Mouse (Mus musculus): ENCODE measurements around the gene Cacna2d3. TPM values are rescaled to one million over a fixed set of nuclear protein-coding genes. Genes with fewer than 3 reads are reported as not detected.

Cacna2d3 gene
- total RNA-seq, 1 experiment = 0.40 TPM

DNA sequence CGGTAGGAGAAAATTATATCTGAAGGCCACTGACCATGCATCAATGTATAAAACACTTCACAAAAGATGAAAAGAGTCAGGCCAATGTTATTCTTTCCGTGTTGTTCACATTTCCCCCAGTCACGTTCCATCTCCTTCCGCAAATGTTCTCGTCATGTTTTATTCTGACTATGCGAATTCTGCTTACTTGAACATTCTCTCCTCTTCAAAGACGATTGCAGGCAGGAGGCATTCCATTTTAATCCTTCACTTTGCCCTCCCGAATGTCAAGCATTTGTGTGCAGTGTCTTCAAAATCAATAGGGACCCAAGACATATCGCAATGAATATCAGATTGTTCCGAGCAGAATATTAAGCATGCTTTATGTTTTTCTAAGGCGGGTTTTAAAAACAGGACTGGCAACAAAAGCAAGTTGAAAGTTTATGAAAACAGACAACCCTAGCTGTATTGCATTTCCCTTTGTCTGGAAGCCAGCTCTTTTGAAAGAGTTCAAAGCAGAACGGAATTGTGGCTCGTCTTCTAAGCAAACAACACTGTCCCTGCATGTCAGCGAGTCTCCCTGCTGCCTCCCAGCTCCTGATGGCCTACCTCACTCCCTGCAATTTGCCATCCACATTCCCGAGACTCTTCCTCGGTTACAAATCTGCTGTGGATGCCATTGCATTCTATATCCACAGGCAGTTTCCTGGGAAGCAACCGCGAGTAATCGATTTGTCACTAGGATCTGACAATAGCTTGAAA, 492.5 kb downstream of the Cacna2d3 start:
- in situ Hi-C loops (cut with MboI; ENCODE audit: low sequenced_read_pairs in 2 of 2, unreplicated experiment in 2 of 2) = no loop called here
- Histone ChIP-seq H3K9me3 (ENCODE audit: control insufficient read depth, insufficient read depth, low read depth, low read length) (no peaks in the 10 kb centered on the region), H3K4me1 (ENCODE audit: control insufficient read depth in 2 of 2, insufficient read depth in 2 of 2, low read length in 2 of 2, poor library complexity in 1 of 2) (no peaks in the 10 kb centered on the region), H3K27ac (ENCODE audit: insufficient read depth, low read depth, low read length, poor library complexity, severe bottlenecking) (no peak overlapping the region), H3K36me3 (ENCODE audit: control insufficient read depth, insufficient read depth, low read length, poor library complexity, severe bottlenecking) (no peaks in the 10 kb centered on the region), H3K9ac (ENCODE audit: insufficient read depth, low read depth, low read length, poor library complexity, severe bottlenecking) (no peak overlapping the region), H3K4me3 (ENCODE audit: insufficient read depth in 1 of 2, low read depth in 1 of 2, low read length in 2 of 2, poor library complexity in 1 of 2, severe bottlenecking in 1 of 2) (no peak overlapping the region)
- DNase-seq (ENCODE audit: low read depth, low spot score) = no peak
- no peak for TF ChIP-seq ZC3H11A (IDR thresholded peaks at IDR 0.05; ENCODE audit: borderline replicate concordance, low read depth, low read length)

DNA sequence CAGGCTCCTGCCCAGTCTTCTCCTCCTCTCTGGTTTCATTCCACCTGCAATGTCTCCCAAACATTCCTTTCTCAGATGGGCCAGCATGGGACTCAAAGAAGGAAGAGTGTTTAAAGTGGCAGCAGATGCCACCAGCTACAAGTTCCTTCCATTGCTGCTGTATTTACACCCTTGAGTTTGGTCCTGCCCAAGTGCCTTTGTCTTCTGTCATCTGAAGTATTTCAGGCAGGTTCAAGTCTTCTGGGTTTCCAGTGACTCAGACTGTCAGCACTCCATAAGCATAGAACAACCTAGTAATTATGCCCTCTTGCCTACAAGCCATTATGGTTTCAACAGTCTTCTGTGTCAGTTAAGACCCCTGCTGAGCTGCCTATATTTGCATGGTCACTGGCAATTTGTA, 493.2 kb downstream of the Cacna2d3 start:
- H3K4me1 ChIP-seq (ENCODE audit: control insufficient read depth in 2 of 2, insufficient read depth in 2 of 2, low read length in 2 of 2, poor library complexity in 1 of 2) = no peaks in the 10 kb centered on the region
- H3K9me3 ChIP-seq (ENCODE audit: control insufficient read depth, insufficient read depth, low read depth, low read length) = no peaks in the 10 kb centered on the region
- H3K9ac ChIP-seq (ENCODE audit: insufficient read depth, low read depth, low read length, poor library complexity, severe bottlenecking) = no peak overlapping the region
- no peak overlapping the region for H3K4me3 ChIP-seq (ENCODE audit: insufficient read depth in 1 of 2, low read depth in 1 of 2, low read length in 2 of 2, poor library complexity in 1 of 2, severe bottlenecking in 1 of 2)
- no peak overlapping the region for H3K27ac ChIP-seq (ENCODE audit: insufficient read depth, low read depth, low read length, poor library complexity, severe bottlenecking)
- in situ Hi-C loops (cut with MboI; ENCODE audit: low sequenced_read_pairs in 2 of 2, unreplicated experiment in 2 of 2) = no loop called here
- TF ChIP-seq MAFK (IDR thresholded peaks at IDR 0.05; ENCODE audit: insufficient read depth, low read depth, low read length) = no peak
- TF ChIP-seq CHD2 (IDR thresholded peaks at IDR 0.05; ENCODE audit: low read depth, low read length) = no peak
- no peak for TF ChIP-seq HCFC1 (IDR thresholded peaks at IDR 0.05; ENCODE audit: borderline replicate concordance, insufficient read depth, low read length)
- TF ChIP-seq ZC3H11A (IDR thresholded peaks at IDR 0.05; ENCODE audit: borderline replicate concordance, low read depth, low read length) = no peak
- no peak for TF ChIP-seq ZNF384 (IDR thresholded peaks at IDR 0.05; ENCODE audit: low read depth, low read length)
- H3K36me3 ChIP-seq (ENCODE audit: control insufficient read depth, insufficient read depth, low read length, poor library complexity, severe bottlenecking) = no peaks in the 10 kb centered on the region
- DNase-seq (ENCODE audit: low read depth, low spot score) = no peak

DNA sequence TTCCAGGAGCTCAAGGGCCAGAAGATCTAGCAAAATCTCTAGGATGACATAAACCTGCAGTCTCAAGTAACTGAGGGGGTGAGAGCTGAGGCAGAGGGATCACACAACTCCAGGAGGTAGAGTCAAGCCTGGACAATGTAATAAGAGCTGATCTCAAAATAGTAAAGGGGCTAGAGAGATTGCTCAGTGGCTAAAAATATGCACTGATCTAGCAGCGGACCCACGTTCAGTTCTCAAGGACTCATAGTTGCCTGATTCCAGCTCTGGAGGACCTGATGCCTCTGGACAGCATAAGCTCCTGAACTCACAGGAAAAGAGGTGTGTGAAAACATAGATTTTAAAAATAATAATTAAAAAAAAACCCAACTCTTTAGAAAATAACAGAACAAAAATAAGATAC, 493.7 kb downstream of the Cacna2d3 start:
- Histone ChIP-seq H3K9ac (ENCODE audit: insufficient read depth, low read depth, low read length, poor library complexity, severe bottlenecking) (no peak overlapping the region), H3K4me1 (ENCODE audit: control insufficient read depth in 2 of 2, insufficient read depth in 2 of 2, low read length in 2 of 2, poor library complexity in 1 of 2) (no peaks in the 10 kb centered on the region), H3K27ac (ENCODE audit: insufficient read depth, low read depth, low read length, poor library complexity, severe bottlenecking) (no peak overlapping the region), H3K36me3 (ENCODE audit: control insufficient read depth, insufficient read depth, low read length, poor library complexity, severe bottlenecking) (no peaks in the 10 kb centered on the region), H3K9me3 (ENCODE audit: control insufficient read depth, insufficient read depth, low read depth, low read length) (no peaks in the 10 kb centered on the region), H3K4me3 (ENCODE audit: insufficient read depth in 1 of 2, low read depth in 1 of 2, low read length in 2 of 2, poor library complexity in 1 of 2, severe bottlenecking in 1 of 2) (no peak overlapping the region)
- TF ChIP-seq ZC3H11A (IDR thresholded peaks at IDR 0.05; ENCODE audit: borderline replicate concordance, low read depth, low read length) = no peak
- no peak for TF ChIP-seq ZNF384 (IDR thresholded peaks at IDR 0.05; ENCODE audit: low read depth, low read length)
- no peak for TF ChIP-seq HCFC1 (IDR thresholded peaks at IDR 0.05; ENCODE audit: borderline replicate concordance, insufficient read depth, low read length)
- no peak for TF ChIP-seq MAFK (IDR thresholded peaks at IDR 0.05; ENCODE audit: insufficient read depth, low read depth, low read length)
- TF ChIP-seq CHD2 (IDR thresholded peaks at IDR 0.05; ENCODE audit: low read depth, low read length) = no peak
- in situ Hi-C loops (cut with MboI; ENCODE audit: low sequenced_read_pairs in 2 of 2, unreplicated experiment in 2 of 2) = no loop called here
- no peak for DNase-seq (ENCODE audit: low read depth, low spot score)

DNA sequence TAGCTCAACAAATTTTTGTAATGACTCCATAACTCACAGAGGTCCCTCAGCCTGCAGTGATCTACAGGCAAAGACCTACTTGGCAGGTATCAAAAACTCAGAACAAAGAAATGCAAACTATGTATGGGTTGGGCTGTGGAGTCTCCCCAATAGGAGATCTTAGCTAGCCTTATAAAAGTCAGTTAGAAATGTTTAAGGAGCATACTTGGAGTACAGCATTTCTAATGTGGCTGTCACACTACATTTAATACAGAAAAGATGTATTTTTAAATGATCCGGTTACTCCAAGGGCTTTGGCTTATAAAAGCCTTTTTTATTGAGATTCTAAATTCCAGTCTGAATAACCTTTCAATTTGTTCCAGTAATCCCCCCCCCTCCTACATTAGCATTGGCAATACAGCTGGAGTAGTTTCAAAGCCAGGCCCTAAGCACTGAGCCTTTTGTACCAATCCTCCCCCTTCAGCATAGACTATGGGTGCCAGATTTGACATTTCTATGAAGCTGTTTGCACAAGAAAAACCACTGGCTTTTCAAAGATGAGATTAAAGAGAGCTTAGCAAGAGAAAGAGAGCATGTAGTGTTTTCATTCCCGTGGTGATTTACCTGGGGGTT, 495.8 kb downstream of the Cacna2d3 start:
- DNase-seq (ENCODE audit: low read depth, low spot score) = no peak
- TF ChIP-seq MAFK (IDR thresholded peaks at IDR 0.05; ENCODE audit: insufficient read depth, low read depth, low read length) = no peak
- TF ChIP-seq CHD2 (IDR thresholded peaks at IDR 0.05; ENCODE audit: low read depth, low read length) = no peak
- TF ChIP-seq ZNF384 (IDR thresholded peaks at IDR 0.05; ENCODE audit: low read depth, low read length) = no peak
- TF ChIP-seq HCFC1 (IDR thresholded peaks at IDR 0.05; ENCODE audit: borderline replicate concordance, insufficient read depth, low read length) = no peak
- no peak for TF ChIP-seq ZC3H11A (IDR thresholded peaks at IDR 0.05; ENCODE audit: borderline replicate concordance, low read depth, low read length)
- Histone ChIP-seq H3K4me1 (ENCODE audit: control insufficient read depth in 2 of 2, insufficient read depth in 2 of 2, low read length in 2 of 2, poor library complexity in 1 of 2) (no peaks in the 10 kb centered on the region), H3K27ac (ENCODE audit: insufficient read depth, low read depth, low read length, poor library complexity, severe bottlenecking) (no peak overlapping the region), H3K4me3 (ENCODE audit: insufficient read depth in 1 of 2, low read depth in 1 of 2, low read length in 2 of 2, poor library complexity in 1 of 2, severe bottlenecking in 1 of 2) (no peak overlapping the region), H3K9ac (ENCODE audit: insufficient read depth, low read depth, low read length, poor library complexity, severe bottlenecking) (no peak overlapping the region), H3K9me3 (ENCODE audit: control insufficient read depth, insufficient read depth, low read depth, low read length) (no peaks in the 10 kb centered on the region), H3K36me3 (ENCODE audit: control insufficient read depth, insufficient read depth, low read length, poor library complexity, severe bottlenecking) (no peaks in the 10 kb centered on the region)
- in situ Hi-C loops (cut with MboI; ENCODE audit: low sequenced_read_pairs in 2 of 2, unreplicated experiment in 2 of 2) = no loop called here

Measured in ES-E14 (cell line).